Mouse (Mus musculus) 3134 (cell line): Measurements from ENCODE around the gene Tbc1d10a.

Source experiments
- DNase-seq: peaks from one replicate; pipeline ENCODE4 v3.0.0-alpha.2; 2011; ENCODE audit warnings: low spot score; ENCODE audit not compliant: insufficient read length; ENCODE audit errors: extremely low read depth

Tbc1d10a gene

GRCm38 (mm10) chr11:4186486-4187317 is at the start of gene Tbc1d10a:
Gene Tbc1d10a, plus strand, starts transcription at chr11:4186789.
- peak; percentile 96 for DNase-seq

- DNase-seq, result no peak
Observed at GRCm38 (mm10) chr11:4138964-4139363, 47.6 kb upstream of the Tbc1d10a start.

GRCm38 (mm10) chr11:4141505-4141904 is 45.1 kb upstream of the Tbc1d10a start:
- no peak for DNase-seq

- peak; percentile 46 for DNase-seq
Observed at GRCm38 (mm10) chr11:4142352-4142751, 44.2 kb upstream of the Tbc1d10a start.

- DNase-seq, result no peak
Observed at GRCm38 (mm10) chr11:4143281-4144062, 43.1 kb upstream of the Tbc1d10a start.

- no peak for DNase-seq
Observed at GRCm38 (mm10) chr11:4146381-4146780, 40.2 kb upstream of the Tbc1d10a start.

GRCm38 (mm10) chr11:4147098-4147497 is 39.5 kb upstream of the Tbc1d10a start:
- DNase-seq, result no peak

- no peak for DNase-seq
Observed at GRCm38 (mm10) chr11:4148120-4148519, 38.5 kb upstream of the Tbc1d10a start.

- no peak for DNase-seq
Observed at GRCm38 (mm10) chr11:4148536-4149156, 37.9 kb upstream of the Tbc1d10a start.

GRCm38 (mm10) chr11:4149886-4150285 is 36.7 kb upstream of the Tbc1d10a start:
- DNase-seq, result no peak

GRCm38 (mm10) chr11:4153694-4154093 is 32.9 kb upstream of the Tbc1d10a start:
- DNase-seq, result no peak

- no peak for DNase-seq
Observed at GRCm38 (mm10) chr11:4155641-4156040, 30.9 kb upstream of the Tbc1d10a start.

- DNase-seq, result no peak
Observed at GRCm38 (mm10) chr11:4158676-4159075, 27.9 kb upstream of the Tbc1d10a start.

GRCm38 (mm10) chr11:4159808-4160708 is 26.5 kb upstream of the Tbc1d10a start, which contains the start of the genes Ccdc157 and Sf3a1:
Gene Ccdc157, minus strand, starts transcription at chr11:4160293.
Gene Sf3a1, plus strand, starts transcription at chr11:4160350.
- peak; percentile 94 for DNase-seq

- DNase-seq, result no peak
Observed at GRCm38 (mm10) chr11:4160758-4161480, 25.7 kb upstream of the Tbc1d10a start.

GRCm38 (mm10) chr11:4164701-4165100 is 21.9 kb upstream of the Tbc1d10a start:
- no peak for DNase-seq

GRCm38 (mm10) chr11:4166467-4167090 is 20.0 kb upstream of the Tbc1d10a start:
- no peak for DNase-seq

GRCm38 (mm10) chr11:4174586-4174985 is 12.0 kb upstream of the Tbc1d10a start:
- no peak for DNase-seq

- no peak for DNase-seq
Observed at GRCm38 (mm10) chr11:4177716-4178115, 8.9 kb upstream of the Tbc1d10a start.
